Mouse (Mus musculus): Measurements from ENCODE around the gene Ifit1bl1. TPM values are rescaled to one million over a fixed set of nuclear protein-coding genes. Genes with fewer than 3 reads are reported as not detected.
A peak's percentile ranks its signal among the peaks of the same experiment; 100 is the strongest.
"Not testable (repeated sequence)": the region's sequence is repeated elsewhere in the genome, so short reads cannot be mapped to it uniquely, and the experiment has no call there.

The Ifit1bl1 gene
- polyA plus RNA-seq, 2 experiments = 0.36 to 0.51 TPM

- WGBS = 88% methylated on average over 3 of the region's 3 CpGs
- no peak overlapping the region for H3K27ac ChIP-seq (replicated peaks; ENCODE audit: low read depth, low read length)
Observed at GRCm38 (mm10) chr19:34605472-34605871, 3.7 kb upstream of the Ifit1bl1 start.

GRCm38 (mm10) chr19:34599250-34599649 is 2.5 kb downstream of the Ifit1bl1 start:
- H3K9me3 ChIP-seq (ENCODE audit: control insufficient read depth, low read length); H3K27me3 ChIP-seq (ENCODE audit: control insufficient read depth, insufficient read depth, low read length); H3K4me1 ChIP-seq (ENCODE audit: control insufficient read depth, insufficient read depth, low read length); H3K27ac ChIP-seq (replicated peaks; ENCODE audit: low read depth, low read length); H3K4me2 ChIP-seq (replicated peaks; ENCODE audit: low read depth, low read length, severe bottlenecking); H3K36me3 ChIP-seq (ENCODE audit: control insufficient read depth, insufficient read depth, low read length); ATAC-seq (ENCODE audit: low FRiP score, low read depth); H3K4me3 ChIP-seq (replicated peaks; ENCODE audit: low read length); H3K9ac ChIP-seq (ENCODE audit: low read depth, low read length, severe bottlenecking): not testable (repeated sequence)
- DNase-seq (ENCODE audit: low spot score) = peak; percentile 8

More at GRCm38 (mm10) chr19:34605472-34605871, 3.7 kb upstream of the Ifit1bl1 start:
- no peak overlapping the region for H3K4me2 ChIP-seq (replicated peaks; ENCODE audit: low read depth, low read length, severe bottlenecking)
- H3K36me3 ChIP-seq (ENCODE audit: control insufficient read depth, insufficient read depth, low read length) = no peaks in the 10 kb centered on the region
- no peaks in the 10 kb centered on the region for H3K27me3 ChIP-seq (ENCODE audit: control insufficient read depth, insufficient read depth, low read length)
- peaks cover 3% of the 10 kb centered on the region; the same call in 1 of the 2 replicates for H3K4me1 ChIP-seq (ENCODE audit: control insufficient read depth, insufficient read depth, low read length)
- no peak for DNase-seq (ENCODE audit: low spot score)
- no peak overlapping the region for H3K4me3 ChIP-seq (replicated peaks; ENCODE audit: low read length)
- no peak for ATAC-seq (ENCODE audit: low FRiP score, low read depth)
- TF ChIP-seq POLR2A (IDR thresholded peaks at IDR 0.05; ENCODE audit: borderline replicate concordance, extremely low read depth, insufficient read depth, insufficient read length) = no peak
- no peaks in the 10 kb centered on the region for H3K9me3 ChIP-seq (ENCODE audit: control insufficient read depth, low read length)
- no peak overlapping the region for H3K9ac ChIP-seq (ENCODE audit: low read depth, low read length, severe bottlenecking)

GRCm38 (mm10) chr19:34598341-34598740 is 3.4 kb downstream of the Ifit1bl1 start:
- H3K9me3 ChIP-seq (ENCODE audit: control insufficient read depth, low read length) = no peaks in the 10 kb centered on the region
- H3K27ac ChIP-seq (replicated peaks; ENCODE audit: low read depth, low read length) = no peak overlapping the region
- H3K4me3 ChIP-seq (replicated peaks; ENCODE audit: low read length) = no peak overlapping the region
- H3K36me3 ChIP-seq (ENCODE audit: control insufficient read depth, insufficient read depth, low read length) = no peaks in the 10 kb centered on the region
- H3K27me3 ChIP-seq (ENCODE audit: control insufficient read depth, insufficient read depth, low read length) = no peaks in the 10 kb centered on the region
- WGBS = 77% methylated on average over 2 of the region's 2 CpGs
- TF ChIP-seq POLR2A (IDR thresholded peaks at IDR 0.05; ENCODE audit: borderline replicate concordance, extremely low read depth, insufficient read depth, insufficient read length) = no peak
- peak; percentile 73 for DNase-seq (ENCODE audit: low spot score)
- no peak for ATAC-seq (ENCODE audit: low FRiP score, low read depth)
- H3K4me2 ChIP-seq (replicated peaks; ENCODE audit: low read depth, low read length, severe bottlenecking) = no peak overlapping the region
- H3K4me1 ChIP-seq (ENCODE audit: control insufficient read depth, insufficient read depth, low read length) = peaks cover 3% of the 10 kb centered on the region; the same call in 1 of the 2 replicates
- no peak overlapping the region for H3K9ac ChIP-seq (ENCODE audit: low read depth, low read length, severe bottlenecking)

GRCm38 (mm10) chr19:34596811-34597210 is 4.9 kb downstream of the Ifit1bl1 start:
- Histone ChIP-seq H3K9ac (ENCODE audit: low read depth, low read length, severe bottlenecking) (no peak overlapping the region), H3K9me3 (ENCODE audit: control insufficient read depth, low read length) (no peaks in the 10 kb centered on the region), H3K4me3 (replicated peaks; ENCODE audit: low read length) (no peak overlapping the region), H3K36me3 (ENCODE audit: control insufficient read depth, insufficient read depth, low read length) (no peaks in the 10 kb centered on the region), H3K4me2 (replicated peaks; ENCODE audit: low read depth, low read length, severe bottlenecking) (no peak overlapping the region), H3K27me3 (ENCODE audit: control insufficient read depth, insufficient read depth, low read length) (no peaks in the 10 kb centered on the region), H3K27ac (replicated peaks; ENCODE audit: low read depth, low read length) (no peak overlapping the region), H3K4me1 (ENCODE audit: control insufficient read depth, insufficient read depth, low read length) (peaks cover 3% of the 10 kb centered on the region; the same call in 1 of the 2 replicates)
- DNase-seq (ENCODE audit: low spot score) (no peak), ATAC-seq (ENCODE audit: low FRiP score, low read depth) (no peak)
- no peak for TF ChIP-seq POLR2A (IDR thresholded peaks at IDR 0.05; ENCODE audit: borderline replicate concordance, extremely low read depth, insufficient read depth, insufficient read length)

- not testable (repeated sequence) for H3K27ac ChIP-seq (replicated peaks; ENCODE audit: low read depth, low read length); ATAC-seq (ENCODE audit: low FRiP score, low read depth); H3K9me3 ChIP-seq (ENCODE audit: control insufficient read depth, low read length); H3K9ac ChIP-seq (ENCODE audit: low read depth, low read length, severe bottlenecking); H3K4me3 ChIP-seq (replicated peaks; ENCODE audit: low read length); H3K36me3 ChIP-seq (ENCODE audit: control insufficient read depth, insufficient read depth, low read length); H3K27me3 ChIP-seq (ENCODE audit: control insufficient read depth, insufficient read depth, low read length); H3K4me2 ChIP-seq (replicated peaks; ENCODE audit: low read depth, low read length, severe bottlenecking); DNase-seq (ENCODE audit: low spot score); H3K4me1 ChIP-seq (ENCODE audit: control insufficient read depth, insufficient read depth, low read length)
- 74% methylated on average over 3 of the region's 3 CpGs for WGBS
Observed at GRCm38 (mm10) chr19:34594523-34594922, 7.2 kb downstream of the Ifit1bl1 start.

GRCm38 (mm10) chr19:34593456-34593855 is 8.3 kb downstream of the Ifit1bl1 start:
- no peak overlapping the region for H3K4me3 ChIP-seq (replicated peaks; ENCODE audit: low read length)
- no peaks in the 10 kb centered on the region for H3K36me3 ChIP-seq (ENCODE audit: control insufficient read depth, insufficient read depth, low read length)
- ATAC-seq (ENCODE audit: low FRiP score, low read depth) = no peak
- no peak overlapping the region for H3K9ac ChIP-seq (ENCODE audit: low read depth, low read length, severe bottlenecking)
- TF ChIP-seq POLR2A (IDR thresholded peaks at IDR 0.05; ENCODE audit: borderline replicate concordance, extremely low read depth, insufficient read depth, insufficient read length) = no peak
- no peaks in the 10 kb centered on the region for H3K9me3 ChIP-seq (ENCODE audit: control insufficient read depth, low read length)
- no peaks in the 10 kb centered on the region for H3K27me3 ChIP-seq (ENCODE audit: control insufficient read depth, insufficient read depth, low read length)
- peaks cover 2% of the 10 kb centered on the region; the same call in 1 of the 2 replicates for H3K4me1 ChIP-seq (ENCODE audit: control insufficient read depth, insufficient read depth, low read length)
- no peak overlapping the region for H3K4me2 ChIP-seq (replicated peaks; ENCODE audit: low read depth, low read length, severe bottlenecking)
- H3K27ac ChIP-seq (replicated peaks; ENCODE audit: low read depth, low read length) = no peak overlapping the region
- WGBS = 91% methylated on average over 2 of the region's 2 CpGs
- DNase-seq (ENCODE audit: low spot score) = no peak
